Mouse (Mus musculus): ENCODE measurements around the gene Churc1. TPM values are rescaled to one million over a fixed set of nuclear protein-coding genes. Genes with fewer than 3 reads are reported as not detected.

The Churc1 gene
- polyA plus RNA-seq, 2 experiments: 47.4 to 104 TPM

DNA sequence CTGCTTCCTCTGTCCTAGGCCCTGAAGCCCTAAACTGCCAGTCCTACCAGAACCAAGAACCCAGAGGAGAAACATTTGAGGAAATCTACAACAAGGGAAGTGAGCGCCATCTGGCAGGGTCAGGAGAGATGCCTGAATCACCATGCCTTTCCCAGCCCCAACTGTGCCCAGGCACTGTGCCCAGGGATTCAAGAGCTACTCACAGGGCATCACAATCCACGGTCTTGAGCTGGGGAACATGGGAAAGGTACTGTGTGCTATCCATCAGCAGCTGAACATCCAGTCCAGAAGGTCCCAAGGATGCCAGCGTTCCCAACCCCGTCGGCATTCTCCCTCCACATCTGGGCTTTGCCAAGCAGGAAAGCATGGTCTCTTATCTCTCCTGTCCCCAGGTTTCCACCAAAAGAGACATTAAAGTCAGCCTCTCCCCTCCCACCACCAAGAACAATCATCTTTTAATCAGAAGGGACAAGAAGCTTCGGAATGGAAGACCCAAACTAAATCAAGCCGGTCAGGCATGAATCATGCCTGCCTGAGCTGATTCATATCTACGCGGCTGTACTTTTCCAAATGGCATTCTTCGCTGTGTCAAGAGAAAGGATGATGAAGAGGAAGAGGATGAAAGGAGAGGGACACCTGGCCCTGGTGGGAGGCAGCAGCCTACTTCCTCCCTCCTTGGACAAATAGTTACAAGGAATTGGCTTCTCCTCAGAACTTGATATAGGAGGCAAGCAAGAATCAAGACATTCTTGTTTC lies 39.9 kb downstream of the Churc1 start:
- Histone ChIP-seq H3K4me2 (replicated peaks; ENCODE audit: low read depth, low read length, severe bottlenecking) (no peak overlapping the region), H3K9me3 (ENCODE audit: control insufficient read depth, low read length) (no peaks in the 10 kb centered on the region), H3K9ac (ENCODE audit: low read depth, low read length, severe bottlenecking) (no peak overlapping the region), H3K4me3 (replicated peaks; ENCODE audit: low read length) (no peak overlapping the region), H3K4me1 (ENCODE audit: control insufficient read depth, insufficient read depth, low read length) (no peaks in the 10 kb centered on the region), H3K27me3 (ENCODE audit: control insufficient read depth, insufficient read depth, low read length) (no peaks in the 10 kb centered on the region), H3K27ac (replicated peaks; ENCODE audit: low read depth, low read length) (no peak overlapping the region), H3K36me3 (ENCODE audit: control insufficient read depth, insufficient read depth, low read length) (no peaks in the 10 kb centered on the region)
- no peak for DNase-seq (ENCODE audit: low spot score)
- WGBS: 90% methylated on average over 10 of the region's 10 CpGs
- TF ChIP-seq POLR2A (IDR thresholded peaks at IDR 0.05; ENCODE audit: borderline replicate concordance, extremely low read depth, insufficient read depth, insufficient read length): no peak
- ATAC-seq (ENCODE audit: low FRiP score, low read depth): no peak

DNA sequence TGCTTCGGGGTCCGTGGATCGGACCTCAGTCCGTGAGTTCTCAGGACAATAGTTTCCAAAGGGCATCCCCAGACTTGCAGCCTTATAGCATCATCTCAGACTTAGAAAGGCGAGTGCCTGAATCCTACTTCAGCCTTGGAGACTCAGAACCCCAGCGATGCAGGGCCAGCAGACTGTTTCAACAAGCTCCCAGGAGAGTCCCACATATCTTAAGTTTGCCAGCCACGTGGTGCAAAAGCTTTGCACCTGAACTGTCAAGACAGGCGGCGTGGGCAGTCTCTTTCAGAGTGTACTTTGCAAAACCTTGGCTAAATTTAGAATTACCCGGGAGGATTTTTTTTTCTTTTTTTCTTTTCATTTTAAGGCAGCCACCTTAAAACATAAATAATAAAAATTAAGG lies 42.5 kb downstream of the Churc1 start:
- no peak overlapping the region for H3K4me2 ChIP-seq (replicated peaks; ENCODE audit: low read depth, low read length, severe bottlenecking)
- H3K9me3 ChIP-seq (ENCODE audit: control insufficient read depth, low read length): no peaks in the 10 kb centered on the region
- DNase-seq (ENCODE audit: low spot score): no peak
- TF ChIP-seq POLR2A (IDR thresholded peaks at IDR 0.05; ENCODE audit: borderline replicate concordance, extremely low read depth, insufficient read depth, insufficient read length): no peak
- no peak for ATAC-seq (ENCODE audit: low FRiP score, low read depth)
- no peak overlapping the region for H3K27ac ChIP-seq (replicated peaks; ENCODE audit: low read depth, low read length)
- no peaks in the 10 kb centered on the region for H3K4me1 ChIP-seq (ENCODE audit: control insufficient read depth, insufficient read depth, low read length)
- 76% methylated on average over 10 of the region's 10 CpGs for WGBS
- no peaks in the 10 kb centered on the region for H3K27me3 ChIP-seq (ENCODE audit: control insufficient read depth, insufficient read depth, low read length)
- no peak overlapping the region for H3K9ac ChIP-seq (ENCODE audit: low read depth, low read length, severe bottlenecking)
- H3K4me3 ChIP-seq (replicated peaks; ENCODE audit: low read length): no peak overlapping the region
- no peaks in the 10 kb centered on the region for H3K36me3 ChIP-seq (ENCODE audit: control insufficient read depth, insufficient read depth, low read length)

DNA sequence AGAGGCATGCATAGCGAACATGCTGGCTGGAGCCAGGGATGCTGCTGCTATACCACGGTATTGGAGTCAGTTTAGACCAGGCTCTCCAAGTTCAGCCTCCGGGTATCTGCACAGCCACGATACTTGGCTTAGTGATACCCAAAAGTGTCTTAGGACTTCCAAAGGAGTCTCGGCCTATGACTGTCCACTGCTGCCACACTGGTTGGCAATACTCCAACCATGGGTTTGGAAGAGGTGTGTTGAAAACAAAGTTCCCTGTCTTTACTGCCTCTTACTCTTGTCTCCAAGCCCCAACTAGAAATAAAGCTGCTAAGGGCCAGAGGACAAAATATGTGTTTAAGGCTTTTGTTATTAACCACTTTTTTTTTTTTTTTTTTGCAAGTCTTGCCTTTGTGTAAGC lies 45.2 kb downstream of the Churc1 start:
- Histone ChIP-seq H3K27me3 (ENCODE audit: control insufficient read depth, insufficient read depth, low read length) (no peaks in the 10 kb centered on the region), H3K4me1 (ENCODE audit: control insufficient read depth, insufficient read depth, low read length) (no peaks in the 10 kb centered on the region), H3K4me3 (replicated peaks; ENCODE audit: low read length) (no peak overlapping the region), H3K27ac (replicated peaks; ENCODE audit: low read depth, low read length) (no peak overlapping the region), H3K9ac (ENCODE audit: low read depth, low read length, severe bottlenecking) (no peak overlapping the region), H3K36me3 (ENCODE audit: control insufficient read depth, insufficient read depth, low read length) (no peaks in the 10 kb centered on the region), H3K4me2 (replicated peaks; ENCODE audit: low read depth, low read length, severe bottlenecking) (no peak overlapping the region), H3K9me3 (ENCODE audit: control insufficient read depth, low read length) (no peaks in the 10 kb centered on the region)
- no peak for TF ChIP-seq POLR2A (IDR thresholded peaks at IDR 0.05; ENCODE audit: borderline replicate concordance, extremely low read depth, insufficient read depth, insufficient read length)
- 92% methylated on average over 5 of the region's 5 CpGs for WGBS
- no peak for DNase-seq (ENCODE audit: low spot score)
- ATAC-seq (ENCODE audit: low FRiP score, low read depth): no peak

DNA sequence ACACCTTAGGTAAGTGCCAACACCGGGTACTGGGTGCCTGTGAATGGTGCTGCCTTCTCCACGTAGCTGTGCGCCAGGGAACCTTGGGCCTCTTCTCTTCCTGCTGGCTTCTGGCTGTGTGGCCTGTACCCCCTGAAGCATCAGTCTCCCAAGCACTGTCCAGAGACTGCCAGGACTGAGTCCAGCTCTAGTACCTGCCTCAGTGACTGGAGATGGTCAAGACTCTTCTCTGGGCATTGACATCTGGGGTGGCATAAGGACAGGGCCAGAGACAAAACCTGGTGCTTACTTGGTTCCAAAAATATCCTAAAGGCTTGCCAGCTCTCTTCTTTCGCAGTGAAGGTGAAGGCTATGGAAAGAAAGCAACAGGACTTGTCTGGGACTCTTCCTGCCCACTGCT lies 45.7 kb downstream of the Churc1 start:
- TF ChIP-seq POLR2A (IDR thresholded peaks at IDR 0.05; ENCODE audit: borderline replicate concordance, extremely low read depth, insufficient read depth, insufficient read length): no peak
- Histone ChIP-seq H3K4me2 (replicated peaks; ENCODE audit: low read depth, low read length, severe bottlenecking) (no peak overlapping the region), H3K4me1 (ENCODE audit: control insufficient read depth, insufficient read depth, low read length) (no peaks in the 10 kb centered on the region), H3K27ac (replicated peaks; ENCODE audit: low read depth, low read length) (no peak overlapping the region), H3K36me3 (ENCODE audit: control insufficient read depth, insufficient read depth, low read length) (no peaks in the 10 kb centered on the region), H3K9me3 (ENCODE audit: control insufficient read depth, low read length) (no peaks in the 10 kb centered on the region), H3K4me3 (replicated peaks; ENCODE audit: low read length) (no peak overlapping the region), H3K27me3 (ENCODE audit: control insufficient read depth, insufficient read depth, low read length) (no peaks in the 10 kb centered on the region), H3K9ac (ENCODE audit: low read depth, low read length, severe bottlenecking) (no peak overlapping the region)
- 90% methylated on average over 4 of the region's 4 CpGs for WGBS
- no peak for DNase-seq (ENCODE audit: low spot score)
- ATAC-seq (ENCODE audit: low FRiP score, low read depth): no peak

DNA sequence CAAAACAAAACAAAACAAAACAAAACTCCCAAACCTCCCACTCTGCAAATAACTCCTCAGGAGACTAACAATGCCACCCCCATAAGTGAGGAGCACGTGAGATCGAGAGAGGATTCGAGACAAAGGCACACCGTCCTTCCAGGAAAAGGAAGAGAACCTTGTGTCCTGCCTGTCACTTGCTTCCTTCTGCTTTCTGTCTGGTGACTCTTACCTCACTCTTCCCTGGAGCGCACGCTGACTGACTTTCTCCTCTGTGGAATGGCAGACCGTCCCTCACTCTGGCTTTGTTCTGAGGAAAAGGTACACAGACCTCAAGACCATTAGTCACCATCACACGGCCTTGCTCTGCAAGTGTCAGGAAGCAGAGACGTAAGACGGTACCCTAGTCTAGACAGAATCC lies 48.2 kb downstream of the Churc1 start:
- Histone ChIP-seq H3K27me3 (ENCODE audit: control insufficient read depth, insufficient read depth, low read length) (no peaks in the 10 kb centered on the region), H3K9ac (ENCODE audit: low read depth, low read length, severe bottlenecking) (no peak overlapping the region), H3K4me2 (replicated peaks; ENCODE audit: low read depth, low read length, severe bottlenecking) (no peak overlapping the region), H3K4me3 (replicated peaks; ENCODE audit: low read length) (no peak overlapping the region), H3K36me3 (ENCODE audit: control insufficient read depth, insufficient read depth, low read length) (no peaks in the 10 kb centered on the region), H3K4me1 (ENCODE audit: control insufficient read depth, insufficient read depth, low read length) (no peaks in the 10 kb centered on the region), H3K27ac (replicated peaks; ENCODE audit: low read depth, low read length) (no peak overlapping the region), H3K9me3 (ENCODE audit: control insufficient read depth, low read length) (no peaks in the 10 kb centered on the region)
- DNase-seq (ENCODE audit: low spot score): no peak
- ATAC-seq (ENCODE audit: low FRiP score, low read depth): no peak
- 75% methylated on average over 10 of the region's 10 CpGs for WGBS
- no peak for TF ChIP-seq POLR2A (IDR thresholded peaks at IDR 0.05; ENCODE audit: borderline replicate concordance, extremely low read depth, insufficient read depth, insufficient read length)
